Mouse (Mus musculus) megakaryocyte, embryonic 14.5 days (primary cell): ENCODE measurements around the gene Ino80e.

Source experiments
- FLI1 ChIP-seq: IDR thresholded peaks from 2 replicates; pipeline ENCODE4 v1.6.1; 2012; ENCODE audit warnings: low read length, inconsistent platforms, mixed read lengths
- GATA1 ChIP-seq: IDR thresholded peaks from 3 replicates; pipeline ENCODE4 v1.6.1; 2012; ENCODE audit warnings: mixed read lengths, low read length, inconsistent platforms, borderline replicate concordance

GRCm38 (mm10) chr7:126877239-126877638 is 15.1 kb upstream of the Ino80e start:
- TF ChIP-seq GATA1 (no peak), FLI1 (no peak)
